Mouse (Mus musculus) ovary, postnatal 14 days (tissue): ENCODE measurements at regions not wholly inside any gene's neighbourhood (a gene's known extent, or its start where the extent isn't known, plus 50 kb on each side); places are given as distances from the start of the nearest gene placed in this dataset.
"Not testable (repeated sequence)": the region's sequence is repeated elsewhere in the genome, so short reads cannot be mapped to it uniquely, and the experiment has no call there.

Source experiments
- DNase-seq: peaks from one replicate; pipeline ENCODE4 v3.0.0; 2022; ENCODE audit warnings: low spot score

DNA sequence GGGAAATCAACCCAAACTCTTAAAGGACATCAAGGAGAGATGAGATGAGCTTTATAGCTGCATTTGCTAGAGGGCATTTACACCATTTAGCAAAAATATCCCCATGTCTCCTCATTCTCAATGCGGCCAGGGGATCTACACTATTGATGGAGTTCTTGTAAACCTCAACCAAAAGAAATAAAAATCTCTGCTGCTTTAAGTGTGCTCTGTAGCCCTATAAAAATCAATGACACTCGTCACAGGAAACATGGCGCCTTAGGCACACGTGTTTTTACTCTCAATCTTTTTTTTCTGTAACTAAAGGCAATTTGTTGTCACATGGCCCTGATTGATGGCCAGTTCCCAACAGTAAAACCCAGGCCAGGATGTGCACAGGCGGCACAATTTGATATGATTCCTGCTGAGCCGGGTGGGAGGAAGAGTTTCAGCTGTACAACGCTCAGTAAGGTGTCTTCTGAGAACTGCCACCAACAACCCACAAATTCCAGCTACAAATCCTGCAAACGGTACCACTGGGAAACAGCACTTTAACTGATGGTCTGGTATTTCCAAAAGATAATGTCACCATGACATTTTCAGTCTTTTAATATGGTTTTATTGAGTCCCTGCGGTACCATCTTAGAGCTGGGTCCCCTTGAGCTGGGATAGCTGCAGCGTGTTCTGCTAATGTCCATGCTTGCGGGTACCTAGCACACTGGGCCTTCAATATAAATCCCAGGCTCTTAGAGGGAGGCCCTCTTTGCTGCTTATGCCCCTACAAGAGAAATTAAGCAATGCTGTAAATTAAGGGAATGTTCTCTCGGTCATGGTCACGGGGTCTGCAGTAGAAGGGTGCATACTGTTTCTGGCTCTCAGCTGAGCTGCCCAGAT lies 78.8 kb downstream of the Tpbg start:
- DNase-seq = no peak

DNA sequence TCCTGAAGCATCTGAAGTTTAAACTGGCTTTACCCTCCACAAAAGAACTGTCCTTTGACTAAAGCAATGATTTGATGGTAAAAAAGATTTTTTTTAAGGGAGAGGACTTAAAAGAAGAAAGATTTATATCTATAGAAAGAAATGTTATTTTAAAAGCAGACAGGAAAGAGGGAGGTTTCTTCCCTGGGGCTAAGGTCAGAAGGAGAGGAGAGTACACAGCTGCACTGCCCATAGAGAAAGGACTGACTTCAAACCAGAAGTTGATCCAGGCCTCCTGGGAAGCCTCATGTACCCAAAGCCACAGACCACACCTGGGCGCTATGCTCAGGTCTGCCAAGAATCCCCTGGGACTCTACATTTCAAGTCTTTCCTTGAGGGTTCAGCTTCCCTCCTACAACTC lies 83.1 kb downstream of the Tpbg start:
- DNase-seq = no peak

DNA sequence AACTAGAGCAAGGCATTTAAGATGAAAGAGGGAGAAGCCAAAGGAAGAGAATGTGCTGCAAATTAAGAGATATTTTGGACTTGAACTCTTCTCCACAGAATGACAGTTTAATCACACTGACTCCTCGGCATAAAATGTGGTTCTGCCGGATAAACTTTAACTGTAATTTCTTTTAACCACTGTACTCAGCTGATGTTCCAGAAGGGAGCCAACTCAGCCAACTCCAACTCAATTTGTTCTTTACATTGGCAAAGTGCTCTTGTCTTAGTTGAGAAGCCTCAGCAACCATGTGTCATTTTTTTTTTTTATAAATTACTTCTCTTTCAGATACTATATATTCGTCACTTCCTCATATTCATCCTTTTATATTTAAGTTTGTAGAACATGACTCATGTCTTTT lies 90.0 kb downstream of the Tpbg start:
- DNase-seq = no peak

DNA sequence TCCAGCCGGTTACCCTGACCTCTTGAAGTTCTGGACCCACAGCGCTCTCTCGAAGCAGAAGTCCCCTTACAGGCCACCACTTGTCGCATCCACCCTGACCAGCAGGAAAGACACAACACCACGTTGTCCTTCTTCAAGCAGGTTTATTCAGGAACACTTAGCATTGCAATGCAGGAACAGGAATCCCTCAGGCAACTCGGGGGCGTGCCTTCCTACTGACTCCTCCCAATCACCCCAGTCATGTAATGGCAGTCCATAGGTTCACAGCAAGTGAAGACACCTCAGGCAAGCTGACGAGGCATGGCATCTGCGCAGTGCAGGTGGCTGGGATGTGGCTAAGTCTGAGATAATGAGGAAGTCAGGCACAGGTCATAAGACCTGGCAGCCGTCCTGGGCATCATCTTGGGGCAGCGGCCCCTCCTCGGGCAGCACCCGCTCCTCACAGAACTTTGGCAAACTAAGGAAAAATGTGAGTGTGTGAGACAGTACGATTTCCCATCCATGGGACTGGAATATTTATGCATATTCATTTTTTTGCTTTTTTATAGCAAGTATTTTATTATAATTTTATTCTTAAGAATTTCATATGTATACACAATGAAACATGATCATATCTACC lies 101.0 kb downstream of the Tpbg start:
- DNase-seq = not testable (repeated sequence)

DNA sequence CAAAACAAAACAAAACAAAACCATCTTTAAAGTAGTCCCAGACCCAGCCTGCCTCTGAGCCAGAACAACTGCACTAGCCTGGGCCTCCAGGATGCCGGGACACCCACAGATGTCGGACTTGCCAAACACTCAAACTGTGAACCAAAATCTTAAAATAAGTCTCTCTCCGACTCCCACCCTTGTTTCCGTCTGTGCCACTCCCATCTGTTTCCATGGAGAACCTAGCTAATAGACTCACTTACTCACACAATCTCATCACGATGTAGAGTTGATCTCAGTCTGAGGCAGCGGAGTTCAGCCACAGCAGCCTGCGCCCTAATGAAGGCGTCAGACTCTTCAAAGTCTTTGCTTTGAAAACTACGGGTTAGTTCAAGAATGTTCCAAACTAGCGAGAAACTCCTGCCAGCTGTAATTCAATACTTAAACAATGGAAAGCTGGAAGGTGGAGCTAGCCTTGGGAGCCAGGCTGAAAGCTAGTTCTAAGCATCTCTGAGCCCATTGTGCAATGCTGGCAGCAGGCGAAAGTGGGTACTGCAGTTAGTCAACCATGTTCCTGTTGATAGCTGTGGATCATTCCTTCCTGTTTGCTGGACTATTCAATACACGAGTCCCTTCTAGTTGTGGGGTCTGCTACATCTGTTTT lies 106.4 kb downstream of the Tpbg start:
- DNase-seq = no peak

DNA sequence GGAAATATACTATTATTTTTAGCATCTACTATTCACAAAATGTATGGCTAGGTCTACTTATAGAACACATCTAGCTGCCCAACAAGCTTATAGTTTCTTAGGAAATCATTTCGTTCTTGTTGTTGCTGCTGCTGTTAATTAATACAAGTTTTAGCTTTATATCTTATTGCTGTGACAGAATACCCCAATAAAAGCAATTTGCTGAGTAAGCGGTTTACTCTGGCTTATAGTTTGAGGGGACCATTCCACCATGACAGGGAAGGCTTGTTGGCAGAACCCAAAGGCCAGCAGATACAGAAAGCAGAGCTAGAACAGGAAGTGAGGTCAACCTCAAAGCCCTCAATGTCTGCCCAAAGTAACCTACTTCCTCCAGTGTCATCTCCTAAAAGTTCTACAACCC lies 109.6 kb downstream of the Tpbg start:
- no peak for DNase-seq

DNA sequence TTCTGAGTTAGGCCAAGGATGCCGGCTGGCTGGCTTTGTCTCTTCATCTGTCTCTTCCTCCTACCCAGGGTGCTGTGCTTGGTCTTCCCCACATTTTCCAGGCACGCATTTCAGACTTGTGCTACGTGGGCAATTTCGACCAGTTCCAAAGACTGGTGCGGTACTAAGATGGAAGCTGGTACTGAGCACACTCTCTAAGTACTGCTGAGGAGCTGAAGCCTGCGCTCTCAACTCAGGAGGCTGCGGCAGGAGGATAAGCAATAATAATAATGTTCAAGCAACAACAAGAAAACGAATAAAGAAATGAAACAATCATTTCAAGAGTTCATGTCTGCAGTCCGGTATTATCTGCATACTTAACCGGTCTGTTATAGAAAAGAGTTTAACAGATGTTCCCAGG lies 127.9 kb downstream of the Tpbg start:
- DNase-seq = no peak

DNA sequence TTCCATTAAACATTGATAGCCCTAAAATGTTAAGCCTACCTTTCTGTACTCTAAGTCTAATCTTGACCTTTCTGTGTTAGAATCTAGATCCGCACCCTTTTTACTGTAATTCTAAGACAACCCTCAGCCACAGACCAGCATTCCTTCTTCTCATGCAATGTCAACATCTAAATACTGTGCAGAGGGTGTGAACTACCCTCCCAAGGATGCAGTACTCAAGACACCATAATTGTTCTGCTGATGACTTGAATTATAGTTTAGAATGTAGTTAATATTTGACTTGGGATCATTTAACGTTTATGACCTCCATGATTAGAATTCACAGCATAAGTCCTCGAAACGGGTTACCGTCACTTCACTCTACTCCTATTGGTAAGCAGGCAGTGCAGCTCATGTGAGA lies 139.2 kb downstream of the Tpbg start:
- no peak for DNase-seq

DNA sequence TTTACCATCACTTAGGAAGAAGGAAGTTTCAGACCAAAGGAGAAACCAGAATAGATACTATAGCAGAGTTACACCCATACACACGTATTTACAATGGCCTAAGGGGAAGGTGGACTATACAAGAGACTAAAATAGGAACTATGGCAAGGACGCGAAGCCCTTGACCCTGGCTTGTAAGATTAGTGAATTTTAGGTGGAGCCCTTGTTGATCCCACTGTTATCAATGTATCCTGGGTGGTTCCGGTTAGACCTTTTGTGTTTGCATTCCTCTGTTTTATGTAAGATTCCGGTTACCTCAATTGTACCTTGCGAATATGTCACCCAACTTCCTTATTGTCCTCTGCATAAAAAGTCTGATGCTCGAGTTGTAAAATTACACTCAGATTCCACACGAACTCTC lies 141.3 kb downstream of the Tpbg start:
- not testable (repeated sequence) for DNase-seq

DNA sequence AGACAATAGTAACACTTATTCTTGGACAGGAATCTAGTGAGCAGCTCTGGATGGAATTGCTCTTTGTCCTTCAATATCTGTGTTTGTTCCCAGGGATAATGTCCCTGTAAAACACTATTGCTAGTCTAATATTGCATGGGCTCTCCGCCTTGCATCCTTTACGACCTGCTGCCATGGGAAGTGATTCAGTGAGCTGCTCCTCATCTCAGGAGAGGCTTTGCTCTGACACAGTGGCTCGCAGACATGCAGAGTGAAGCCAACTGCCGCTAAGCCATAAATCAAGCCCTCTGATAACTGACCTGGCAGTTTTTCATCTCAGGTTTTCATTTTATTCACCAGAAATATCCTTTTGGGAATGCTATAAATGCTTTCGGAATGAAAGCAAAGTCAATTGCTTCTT lies 143.5 kb downstream of the Tpbg start:
- DNase-seq = no peak

DNA sequence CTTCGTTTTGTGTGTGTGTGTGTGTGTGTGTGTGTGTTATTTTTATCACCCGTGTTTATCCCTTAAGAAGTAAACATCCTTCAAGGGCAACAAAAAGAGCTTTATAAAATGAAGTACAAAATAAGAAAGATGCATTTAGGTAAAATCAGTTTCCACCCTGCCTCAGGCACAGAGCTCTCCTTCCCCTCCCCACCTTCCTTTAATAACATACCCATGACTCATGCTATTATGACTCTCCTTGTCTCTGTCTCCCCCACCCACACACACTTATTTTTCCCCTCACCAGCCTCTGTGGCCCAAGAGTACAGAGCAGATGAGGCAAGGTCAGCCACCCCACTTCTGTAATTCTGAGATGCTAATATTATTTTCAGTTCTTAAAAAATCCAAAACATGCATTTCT lies 144.0 kb downstream of the Tpbg start:
- DNase-seq = no peak

DNA sequence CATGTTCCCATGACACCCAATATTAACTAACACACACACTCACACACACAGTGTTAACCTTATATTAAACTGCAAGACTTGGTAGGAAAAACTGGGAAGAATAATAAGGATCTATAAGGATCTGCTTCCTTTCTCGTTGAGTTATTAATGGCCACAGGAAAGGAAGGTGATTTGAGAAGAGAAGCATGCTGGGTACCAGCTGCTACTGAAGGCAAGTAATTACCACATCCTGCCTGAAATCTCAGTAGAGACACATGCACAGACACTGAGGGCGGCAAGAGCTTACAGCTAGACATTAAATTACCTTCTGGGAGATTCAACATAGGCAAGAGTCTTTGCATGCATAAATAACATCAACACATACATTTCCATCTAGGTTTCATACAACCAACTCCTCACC lies 160.8 kb downstream of the Tpbg start:
- DNase-seq = no peak

DNA sequence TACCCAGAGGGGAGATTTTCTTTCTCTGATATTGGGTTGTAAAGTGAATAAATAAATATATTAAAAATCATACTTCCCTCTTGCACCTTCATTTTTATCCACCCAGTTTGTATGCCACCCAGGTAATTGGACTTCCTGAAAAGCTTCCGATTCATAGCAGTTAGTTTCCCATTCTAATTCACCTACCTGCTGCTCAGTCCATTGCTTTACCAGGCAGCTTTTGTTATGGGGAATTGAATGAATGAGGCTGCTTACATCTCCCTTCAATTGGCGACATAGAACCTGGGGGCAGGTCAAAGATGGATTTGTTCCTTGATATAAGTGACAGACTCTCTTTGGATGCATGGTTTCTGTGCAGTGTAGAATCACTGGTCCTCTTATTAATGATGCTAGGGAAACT lies 169.5 kb downstream of the Tpbg start:
- DNase-seq = no peak

DNA sequence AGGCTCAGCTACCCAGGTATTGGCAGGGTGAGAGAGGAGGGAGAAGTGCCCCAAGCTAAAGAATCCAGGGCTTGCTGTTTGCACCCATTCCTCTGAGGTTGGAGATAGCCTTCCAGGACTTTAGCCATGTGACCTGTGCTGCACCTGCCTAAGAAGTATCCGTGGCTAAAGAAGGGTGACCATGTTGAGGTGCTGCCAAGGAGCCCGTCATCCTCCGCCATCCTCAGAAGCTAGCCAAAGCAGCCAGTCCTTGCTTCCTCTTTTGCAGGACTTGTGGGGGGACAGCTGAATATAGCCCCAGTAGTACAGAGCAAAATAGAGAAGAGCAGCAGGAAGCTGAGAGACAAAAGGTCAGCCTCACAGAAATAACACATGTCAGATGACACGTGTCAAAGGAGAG lies 173.7 kb downstream of the Tpbg start:
- DNase-seq = no peak

DNA sequence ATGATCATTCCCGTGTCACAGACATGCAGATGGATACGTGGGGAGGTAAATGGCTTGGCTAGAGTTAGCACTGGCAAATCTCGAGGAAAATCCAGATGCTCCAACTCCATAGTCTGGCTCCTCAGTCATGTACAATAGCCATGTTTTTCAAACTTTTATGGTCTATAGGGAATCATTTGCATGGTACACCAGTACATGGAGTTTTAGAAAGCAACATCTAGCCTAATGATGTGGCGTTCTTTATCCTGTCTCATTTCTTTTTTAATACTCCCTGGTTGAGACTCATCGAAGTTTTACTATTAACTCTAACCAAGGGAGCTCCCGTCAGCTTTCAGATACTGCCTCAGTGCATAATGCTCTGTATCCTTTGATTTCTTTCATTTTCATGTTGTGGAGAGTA lies 178.0 kb downstream of the Tpbg start:
- no peak for DNase-seq

DNA sequence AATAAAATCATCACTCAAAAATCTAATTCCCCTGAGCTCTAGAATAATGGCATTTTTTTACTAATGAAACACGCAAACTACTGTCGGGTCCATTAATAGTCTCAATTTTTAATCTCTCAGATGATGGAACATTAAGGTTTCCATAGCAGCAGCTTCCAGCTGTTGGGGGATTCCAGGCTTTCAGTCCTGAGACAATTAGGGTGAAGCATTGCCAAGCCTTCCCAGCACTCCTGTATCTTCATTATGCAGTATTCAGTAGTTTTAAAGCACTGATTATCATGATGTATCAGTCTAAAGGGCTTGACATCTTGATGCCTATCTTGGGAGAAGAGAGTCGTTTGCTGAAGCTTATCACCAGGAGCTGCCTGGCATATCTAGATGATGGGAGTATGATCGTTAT lies 178.6 kb downstream of the Tpbg start:
- DNase-seq = no peak

DNA sequence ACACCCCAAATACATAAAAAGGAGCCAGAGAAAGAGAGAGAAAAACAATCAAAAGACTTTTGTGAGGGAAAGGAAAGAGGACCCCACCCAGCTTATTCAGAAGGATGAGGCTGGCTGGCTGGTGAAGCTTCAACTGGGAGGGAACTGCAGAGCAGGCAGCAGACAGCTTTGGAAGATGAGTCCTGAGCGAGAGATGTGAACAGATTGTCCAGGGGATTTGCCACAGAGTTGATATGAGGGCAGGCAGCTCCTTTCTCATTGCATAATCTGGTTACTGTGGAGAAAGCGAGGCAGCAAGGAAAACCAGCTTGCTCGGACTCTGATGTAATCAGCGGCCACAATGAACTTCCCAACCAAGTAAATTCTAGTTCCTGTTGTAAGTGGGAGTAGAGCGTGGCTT lies 188.6 kb downstream of the Tpbg start:
- DNase-seq = no peak

DNA sequence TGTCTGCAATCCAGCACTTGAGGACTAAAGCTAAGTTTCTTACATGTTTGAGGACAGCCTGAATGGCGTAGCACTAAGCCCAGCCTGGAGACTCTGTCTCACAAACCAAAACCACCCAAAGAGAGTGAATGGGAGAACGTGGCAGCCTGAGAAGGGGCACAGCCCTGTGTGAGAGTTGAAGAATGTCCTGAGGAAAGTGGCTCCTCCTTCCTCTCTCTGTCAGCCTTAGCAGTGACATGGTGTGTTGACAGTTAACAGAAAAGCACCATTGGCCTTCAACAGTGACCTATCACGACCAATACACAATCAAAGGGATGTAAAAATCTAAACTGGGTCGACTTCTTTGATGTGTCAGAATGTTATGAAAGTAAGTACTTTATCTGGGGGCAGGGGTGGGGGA lies 201.9 kb downstream of the Tpbg start:
- DNase-seq = no peak

DNA sequence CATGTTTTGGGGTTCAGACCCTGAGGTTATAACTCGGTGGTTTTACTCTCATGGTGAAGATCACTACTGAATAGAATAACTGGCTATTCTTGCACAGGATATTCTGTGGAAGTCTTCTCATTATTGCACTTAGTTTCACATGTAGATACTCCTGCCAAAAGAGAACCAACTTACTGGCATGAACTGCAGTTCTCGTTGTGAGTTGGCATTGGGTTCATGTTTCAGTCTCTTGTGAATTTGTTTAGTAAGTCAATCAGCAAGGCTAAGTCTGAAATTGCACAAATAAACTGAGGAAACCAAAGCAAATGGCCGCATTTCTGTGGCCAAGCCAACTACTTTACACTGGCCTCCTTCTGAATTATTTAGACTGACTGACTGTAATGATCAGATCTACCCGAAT lies 215.9 kb downstream of the Tpbg start:
- no peak for DNase-seq

DNA sequence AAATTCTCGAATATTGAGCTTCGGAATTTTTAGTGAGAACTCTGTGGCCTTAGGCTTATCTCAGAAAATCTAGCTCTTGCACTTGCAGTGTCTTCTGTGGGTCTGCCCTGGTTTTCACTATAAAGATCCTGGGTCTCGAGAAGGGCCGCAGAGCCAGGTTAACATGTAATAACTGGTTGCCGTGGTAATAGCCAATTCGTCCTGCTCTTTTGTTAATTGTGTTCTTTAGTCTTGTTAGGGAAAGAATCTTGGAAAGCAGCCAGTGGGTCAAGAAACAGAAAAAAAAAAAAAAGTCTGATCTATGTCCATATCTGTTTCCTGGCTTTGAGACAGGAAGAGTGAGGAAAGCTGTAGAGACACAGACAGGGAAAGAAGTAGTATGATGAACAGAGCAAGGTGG lies 217.9 kb downstream of the Tpbg start:
- no peak for DNase-seq

DNA sequence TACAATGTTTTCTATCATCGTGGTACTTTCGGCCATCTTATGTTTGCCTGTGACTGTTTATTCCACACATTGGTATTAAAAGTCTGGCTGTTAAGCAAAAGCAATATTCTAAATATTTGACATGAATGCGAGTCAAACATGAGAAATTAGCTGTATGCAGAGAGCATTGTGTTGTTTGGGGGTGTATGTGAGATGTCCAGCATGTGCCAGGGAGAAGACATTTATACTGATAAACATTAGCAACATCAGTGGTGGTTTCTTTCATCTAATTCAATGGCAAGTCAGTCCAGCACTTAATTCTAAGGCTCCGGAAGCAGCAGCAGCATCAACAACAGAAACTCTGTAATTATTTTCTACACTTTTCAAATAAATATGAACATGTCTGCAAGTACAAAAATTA lies 219.1 kb downstream of the Tpbg start:
- DNase-seq = no peak

DNA sequence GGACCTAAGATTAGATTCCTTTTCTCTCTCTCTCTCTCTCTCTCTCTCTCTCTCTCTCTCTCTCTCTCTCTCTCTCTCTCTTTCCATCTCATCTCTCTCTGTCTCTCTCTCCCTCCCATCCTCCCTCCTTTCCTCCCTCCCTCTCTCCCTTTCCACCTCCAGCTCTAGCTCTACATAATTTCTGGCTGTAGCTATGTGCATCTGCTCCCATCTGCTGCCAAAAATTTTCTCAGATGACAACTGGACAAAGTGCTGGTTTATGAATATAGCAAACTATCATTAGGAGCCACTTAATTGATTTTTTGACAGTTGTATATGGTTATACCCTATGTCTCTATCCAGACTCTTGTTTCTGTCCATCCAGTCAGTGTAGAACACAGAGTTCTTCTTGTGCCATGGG lies 237.1 kb downstream of the Tpbg start:
- no peak for DNase-seq

DNA sequence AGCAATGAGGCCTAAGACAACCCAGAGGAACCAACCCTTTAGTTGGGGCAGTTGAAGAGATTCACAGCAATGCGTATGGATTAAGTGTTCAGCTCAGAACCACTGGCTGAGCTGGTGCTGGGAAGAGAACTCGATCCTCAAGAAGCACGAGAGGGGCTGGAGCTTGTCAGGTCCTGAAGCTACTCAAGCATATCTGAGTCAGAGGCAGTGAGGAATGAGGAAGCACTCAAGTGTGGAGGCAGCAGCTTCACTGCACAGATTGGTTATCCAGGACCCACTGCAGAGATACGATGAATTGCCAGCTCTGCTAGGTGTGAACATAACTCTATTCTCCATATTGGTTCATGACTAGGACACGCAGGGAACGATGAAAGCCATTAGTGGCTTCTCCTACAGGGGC lies 239.7 kb downstream of the Tpbg start:
- DNase-seq = no peak

DNA sequence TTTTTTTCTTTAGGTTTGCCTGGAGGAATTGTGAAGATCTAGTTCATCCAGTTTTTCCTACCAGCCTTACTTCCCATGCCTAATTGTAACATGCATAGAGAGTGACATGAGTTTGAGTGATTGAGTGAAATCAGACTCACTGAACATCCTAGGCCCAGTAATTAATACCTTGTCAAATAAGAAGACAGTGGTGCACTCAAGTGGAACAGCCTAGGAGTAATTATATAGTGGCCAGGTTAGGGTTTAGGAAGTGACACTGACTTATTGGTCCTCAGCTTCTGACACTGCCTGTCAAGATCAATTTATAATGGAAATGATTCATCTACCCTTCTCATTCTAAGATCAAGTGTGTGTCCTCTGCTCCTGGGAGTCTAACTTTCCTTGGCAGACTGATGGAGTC lies 250.8 kb downstream of the Tpbg start:
- no peak for DNase-seq
